Mouse (Mus musculus) kidney, adult 18-20 months (tissue): ENCODE results near the gene Alpl.

Source experiments
- DNase-seq: peaks from one replicate; pipeline ENCODE4 v3.0.0; 2021

Alpl gene

DNA sequence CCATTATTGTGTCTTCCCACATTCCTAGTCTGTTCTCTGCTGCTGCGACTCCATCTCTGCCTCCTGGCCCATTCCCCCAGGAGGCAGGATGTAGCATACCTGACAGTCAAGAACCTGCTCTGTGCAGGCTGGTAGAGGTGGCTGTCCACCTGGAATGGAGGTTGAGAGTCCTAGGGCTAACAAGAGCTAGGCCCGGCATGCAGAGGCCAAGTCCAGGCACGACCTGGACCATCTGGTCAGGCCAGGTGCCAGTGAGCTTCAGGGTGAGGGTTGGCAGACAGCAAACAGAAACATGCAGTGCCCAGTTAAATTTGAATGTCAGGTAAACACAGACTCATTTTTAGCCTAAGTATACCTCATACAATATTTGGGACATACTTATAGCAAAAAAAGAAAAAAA is 63.2 kb downstream of the Alpl start:
- DNase-seq = no peak

DNA sequence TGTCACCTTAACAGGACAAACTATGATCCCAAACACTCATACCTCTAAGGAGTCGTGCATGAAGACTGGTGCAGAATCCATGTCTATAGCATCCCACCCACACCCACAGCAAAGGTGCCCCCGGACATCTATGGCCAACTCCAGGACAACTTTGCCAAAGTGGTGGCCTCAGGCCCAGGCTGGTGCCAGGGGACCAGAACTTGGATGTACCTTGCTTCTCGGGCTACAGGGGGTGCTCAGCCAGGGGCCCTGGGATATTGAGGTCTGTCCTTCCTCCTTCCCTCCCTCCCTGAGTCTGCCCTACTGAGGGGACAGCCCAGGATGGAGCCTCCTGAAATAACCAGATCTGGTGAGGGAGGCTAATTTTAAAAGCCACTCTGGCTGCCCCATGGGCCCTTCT is 63.8 kb downstream of the Alpl start:
- DNase-seq = no peak

DNA sequence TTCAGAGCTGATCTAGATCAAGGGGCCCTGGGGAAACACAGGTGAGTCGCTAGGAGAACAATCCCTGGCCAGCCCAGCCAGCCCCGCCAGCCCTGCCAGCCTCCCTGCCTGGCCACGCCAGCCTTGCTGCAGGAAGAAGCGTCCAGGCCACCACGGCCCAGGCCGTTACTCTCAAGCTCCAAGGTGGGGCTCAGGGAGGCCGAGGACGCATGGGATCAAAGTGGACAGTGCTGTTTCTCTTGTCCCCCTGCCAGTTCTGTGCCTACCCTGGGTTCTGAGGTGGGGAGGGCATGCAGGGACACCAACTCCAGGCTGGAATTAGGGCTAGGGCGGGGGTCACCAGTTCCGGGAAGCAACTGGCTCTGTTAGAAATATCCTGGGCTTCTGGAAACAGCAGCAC is 64.3 kb downstream of the Alpl start:
- DNase-seq = no peak

DNA sequence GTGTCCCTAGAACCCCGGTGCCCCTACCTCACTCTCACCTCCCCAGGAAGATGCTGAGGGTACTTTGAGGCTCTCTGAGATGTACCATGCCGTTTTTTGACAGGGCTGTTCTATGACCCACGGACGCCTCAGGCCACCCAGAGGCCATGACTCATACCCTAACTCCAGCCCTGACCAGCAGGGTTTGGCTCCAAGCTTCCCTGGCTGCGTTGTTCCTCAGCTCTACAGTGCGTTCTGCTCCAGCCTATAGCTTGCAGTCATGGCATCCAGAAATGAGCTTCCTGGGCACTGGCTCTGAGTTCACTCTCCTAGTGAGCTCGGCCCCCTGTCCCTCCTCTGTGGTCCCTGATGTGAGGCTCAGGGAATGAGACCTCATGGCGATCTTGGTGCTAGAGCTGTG is 65.4 kb downstream of the Alpl start:
- DNase-seq = no peak

DNA sequence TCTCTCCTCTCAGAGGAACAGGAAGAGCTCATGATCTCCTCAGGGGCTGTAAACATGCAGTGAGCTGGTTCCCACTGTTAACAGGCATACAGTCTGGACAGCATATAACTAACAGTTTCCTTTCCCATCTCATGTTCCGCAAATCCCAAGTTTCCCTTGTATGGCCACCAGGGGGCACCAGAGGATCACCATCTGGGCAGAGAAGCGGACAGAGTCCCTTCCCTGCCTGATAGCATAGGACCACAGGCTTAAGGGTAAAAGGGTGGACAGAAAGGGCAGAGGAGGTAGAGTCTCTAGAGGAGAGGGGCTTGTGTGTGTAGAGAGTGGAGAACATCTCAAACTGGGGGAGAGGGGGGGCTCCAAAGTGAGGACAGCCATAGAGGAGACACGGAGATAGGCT is 66.0 kb downstream of the Alpl start:
- peak; percentile 89 for DNase-seq

DNA sequence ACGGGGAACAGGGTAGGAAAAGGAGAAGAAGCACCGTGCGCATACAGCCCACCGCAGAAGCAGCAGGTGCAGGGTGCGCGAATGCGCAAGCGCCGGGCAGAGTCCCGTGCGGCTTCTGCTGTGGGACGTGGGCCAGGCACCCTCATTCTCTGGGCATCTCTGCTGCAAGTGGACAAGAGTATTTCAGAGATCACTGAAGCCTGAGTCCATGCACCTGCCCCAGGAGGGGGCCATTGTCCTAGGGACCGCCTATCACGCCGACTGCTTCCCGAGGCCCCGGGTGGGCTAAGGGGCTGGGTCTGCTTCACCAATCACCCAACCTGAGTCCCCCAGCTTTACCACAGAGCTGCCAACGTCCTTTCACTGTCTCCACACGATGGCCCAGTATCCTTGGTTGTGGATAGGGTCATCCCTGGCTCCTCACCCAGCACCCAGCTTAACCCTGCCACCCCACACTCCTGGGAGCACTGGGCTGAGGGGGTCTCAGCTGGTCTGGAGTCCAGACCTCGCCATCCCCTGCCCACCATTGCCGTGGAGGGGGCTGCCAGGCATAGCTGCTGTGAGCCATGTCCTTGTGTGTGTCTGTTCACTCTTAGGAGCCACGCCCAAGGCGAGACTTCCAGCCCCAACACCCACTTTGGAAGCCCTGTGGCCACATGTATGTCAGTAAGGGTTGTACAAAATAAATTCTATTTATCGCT is 66.9 kb downstream of the Alpl start:
- DNase-seq = no peak

DNA sequence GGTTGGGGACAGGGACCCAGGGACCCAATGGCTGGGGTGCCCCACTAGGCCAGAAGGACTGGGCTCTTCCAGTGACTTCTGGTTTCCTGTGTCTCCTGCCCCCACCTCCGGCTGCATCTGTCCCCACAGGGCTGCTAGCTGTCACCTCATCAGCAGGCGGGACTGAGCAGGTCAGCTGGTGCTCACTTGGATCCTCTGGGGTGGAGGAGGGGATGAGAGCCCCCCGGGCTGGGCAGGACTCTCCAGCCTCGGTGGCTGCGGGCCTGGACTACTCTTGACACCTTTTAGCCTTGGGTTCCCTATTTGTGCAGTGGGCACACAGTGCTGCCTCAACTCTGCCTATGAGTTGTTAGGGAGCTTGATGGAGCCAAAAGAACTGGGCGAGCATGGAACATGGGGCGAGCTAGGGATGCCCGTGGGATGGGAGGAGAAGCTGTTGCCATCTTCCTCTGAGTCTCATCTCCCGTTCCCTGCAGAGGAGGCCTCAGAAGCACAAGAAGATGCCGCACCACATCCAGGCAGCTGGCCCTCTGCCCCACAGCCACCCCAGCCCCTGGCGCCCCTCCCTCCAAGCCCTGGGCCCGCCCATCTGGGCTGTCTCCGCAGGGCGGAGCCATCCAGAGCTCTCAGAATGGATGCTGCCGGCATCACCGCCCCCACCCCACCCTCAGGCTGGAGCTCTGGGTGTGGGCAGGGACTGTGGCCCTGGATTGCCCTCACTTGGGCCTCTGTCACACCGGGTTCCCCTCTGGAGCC is 67.6 kb downstream of the Alpl start:
- DNase-seq = no peak

DNA sequence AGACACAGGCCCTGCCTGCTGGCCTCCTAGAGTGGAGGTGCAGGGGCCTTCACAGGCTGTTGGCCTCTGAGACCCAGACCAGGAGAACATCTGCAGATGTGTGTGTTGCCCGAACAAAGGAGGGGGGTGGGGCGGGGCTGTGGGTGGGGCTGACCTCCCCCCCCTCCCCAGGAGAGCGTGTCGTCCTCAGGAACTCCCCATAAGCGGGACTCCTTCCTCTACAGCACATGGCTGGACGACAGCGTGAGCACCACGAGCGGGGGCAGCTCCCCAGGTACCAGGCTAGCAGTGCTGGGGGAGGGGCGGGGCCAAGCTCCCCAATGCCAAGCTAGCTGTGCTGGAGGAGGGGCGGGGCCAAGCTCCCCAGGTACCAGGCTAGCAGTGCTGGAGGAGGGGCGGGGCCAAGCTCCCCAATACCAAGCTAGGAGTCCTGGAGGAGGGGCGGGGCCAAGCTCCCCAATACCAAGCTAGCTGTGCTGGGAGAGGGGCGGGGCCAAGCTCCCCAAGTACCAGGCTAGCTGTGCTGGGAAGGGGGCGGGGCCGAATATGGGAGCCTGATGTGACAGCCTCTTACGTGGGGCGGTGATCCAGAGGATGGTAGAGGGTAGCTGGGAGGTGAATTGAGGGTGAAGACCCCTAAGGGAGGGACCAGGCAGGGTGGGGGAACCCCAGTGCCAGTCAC is 68.5 kb downstream of the Alpl start:
- peak; percentile 50 for DNase-seq

DNA sequence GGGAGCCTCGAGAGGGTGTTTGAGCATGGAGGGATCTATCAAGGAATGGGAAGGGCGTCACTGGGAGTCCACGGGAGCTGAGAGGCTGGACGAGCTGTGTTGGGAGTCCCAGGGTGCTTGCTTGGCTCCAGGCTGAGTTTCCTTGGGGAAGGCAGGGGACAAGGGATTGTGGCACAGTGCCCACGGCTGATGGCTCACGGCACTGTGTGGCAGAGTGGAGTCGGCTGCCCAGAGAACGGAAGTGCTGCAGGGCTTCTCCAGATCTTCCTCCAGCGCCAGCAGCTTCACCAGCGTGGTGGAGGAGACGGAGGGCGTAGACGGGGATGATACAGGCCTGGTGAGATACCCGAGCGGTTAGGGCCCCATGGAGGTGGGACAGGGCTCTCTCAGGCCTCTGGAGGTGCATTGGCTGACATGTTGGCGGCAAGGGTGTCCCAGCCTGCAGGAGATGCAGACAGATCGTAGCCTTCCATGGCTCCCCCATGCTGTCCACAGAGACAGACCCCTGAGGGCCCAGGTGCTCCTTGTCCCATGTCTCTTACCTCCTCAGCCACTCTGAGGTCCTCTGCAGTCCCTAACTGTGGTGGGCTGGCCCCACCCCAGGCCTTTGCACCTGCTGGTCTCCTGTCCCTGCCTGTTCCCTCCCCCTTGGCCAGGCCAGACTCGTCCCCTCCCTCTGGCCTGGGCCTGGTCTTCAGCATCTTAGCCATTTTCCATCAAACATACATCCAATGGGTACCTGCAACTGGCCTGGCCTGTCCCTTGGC is 69.3 kb downstream of the Alpl start:
- no peak for DNase-seq

DNA sequence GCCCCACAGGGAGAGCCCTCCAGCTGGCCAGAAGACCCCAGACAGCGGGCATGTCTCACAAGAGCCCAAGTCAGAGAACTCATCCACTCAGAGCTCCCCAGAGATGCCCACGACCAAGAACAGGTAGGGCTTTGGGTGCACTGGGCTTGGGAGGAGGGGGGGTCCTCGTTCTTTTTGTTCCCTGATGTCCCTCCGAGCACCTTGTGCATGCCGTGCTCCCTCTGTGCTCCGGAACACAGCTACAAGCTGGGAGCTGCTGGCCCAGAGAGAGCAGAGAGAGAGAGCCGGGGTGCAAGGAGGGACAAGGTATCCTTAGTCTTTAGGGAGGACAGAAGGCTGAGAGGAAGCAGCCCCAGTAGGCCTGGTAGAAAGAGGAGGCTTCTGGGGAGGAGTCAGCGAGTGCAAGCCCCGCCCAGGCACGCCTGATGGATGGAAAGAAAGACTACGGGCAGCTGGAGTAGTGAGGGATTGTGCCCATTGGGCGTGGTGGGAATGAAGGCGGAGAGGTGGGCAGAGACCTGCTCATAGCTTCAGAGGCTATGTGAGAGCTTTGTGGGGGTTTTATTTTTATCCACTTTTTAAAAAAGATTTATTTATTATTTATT is 70.5 kb downstream of the Alpl start:
- DNase-seq = no peak

DNA sequence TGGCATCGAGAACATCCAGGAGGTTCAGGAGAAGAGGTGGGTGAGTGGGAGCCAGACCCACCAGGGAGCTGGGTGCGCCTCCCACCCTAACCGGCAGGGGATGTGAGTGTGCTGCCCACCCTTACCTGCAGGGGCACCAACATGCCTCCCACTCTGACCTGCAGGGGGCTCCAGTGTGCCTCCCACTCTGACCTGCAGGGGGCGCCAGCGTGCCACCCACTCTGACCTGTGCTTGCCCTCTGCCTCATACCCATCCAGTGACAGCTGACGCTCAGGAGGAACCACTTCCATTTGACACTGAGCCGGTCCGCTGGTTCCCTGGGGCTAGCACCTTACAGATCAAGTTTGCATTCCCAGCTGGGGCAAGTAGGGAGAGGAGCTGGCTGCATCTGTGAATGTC is 71.4 kb downstream of the Alpl start:
- DNase-seq = peak; percentile 77

DNA sequence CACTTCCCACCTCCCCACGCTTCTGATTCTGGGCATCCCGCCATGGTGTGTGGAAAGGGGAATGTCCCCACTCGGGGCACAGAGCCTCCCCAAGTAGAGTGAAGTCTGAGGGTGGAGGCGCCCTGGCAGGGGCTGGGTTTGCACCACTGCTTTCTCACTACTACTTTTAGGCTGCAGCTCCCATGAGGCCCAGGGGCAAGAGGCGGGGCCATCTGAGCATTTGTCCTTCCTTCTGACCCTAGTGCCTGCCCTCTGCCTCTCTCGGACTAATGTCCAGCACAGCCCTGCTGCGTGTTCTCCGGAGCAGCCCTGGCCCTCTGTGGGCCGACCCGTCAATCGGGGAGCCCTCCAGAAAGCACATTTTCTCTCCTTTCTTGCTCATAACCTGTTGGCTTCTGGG is 72.0 kb downstream of the Alpl start:
- DNase-seq = peak; percentile 80

DNA sequence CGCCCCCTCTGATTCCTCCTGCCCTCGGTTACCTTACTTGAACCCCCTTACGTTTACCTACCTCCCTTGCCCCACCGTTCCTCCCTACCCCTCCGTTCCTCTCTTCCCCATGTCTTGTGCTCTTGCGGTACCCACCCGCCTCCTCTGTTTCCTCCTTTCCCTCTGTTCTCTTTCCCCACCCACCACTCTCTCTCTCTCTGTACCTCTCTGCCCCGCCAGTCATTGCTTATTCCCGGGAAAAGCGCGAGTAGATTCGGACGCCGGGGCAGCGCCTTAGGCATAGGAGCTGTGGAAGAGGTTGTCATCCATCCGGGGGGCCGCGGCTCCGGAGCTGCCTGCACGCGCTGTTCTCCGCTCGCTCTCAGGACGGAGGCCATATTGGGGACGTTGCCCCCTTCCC is 72.7 kb downstream of the Alpl start:
- no peak for DNase-seq

DNA sequence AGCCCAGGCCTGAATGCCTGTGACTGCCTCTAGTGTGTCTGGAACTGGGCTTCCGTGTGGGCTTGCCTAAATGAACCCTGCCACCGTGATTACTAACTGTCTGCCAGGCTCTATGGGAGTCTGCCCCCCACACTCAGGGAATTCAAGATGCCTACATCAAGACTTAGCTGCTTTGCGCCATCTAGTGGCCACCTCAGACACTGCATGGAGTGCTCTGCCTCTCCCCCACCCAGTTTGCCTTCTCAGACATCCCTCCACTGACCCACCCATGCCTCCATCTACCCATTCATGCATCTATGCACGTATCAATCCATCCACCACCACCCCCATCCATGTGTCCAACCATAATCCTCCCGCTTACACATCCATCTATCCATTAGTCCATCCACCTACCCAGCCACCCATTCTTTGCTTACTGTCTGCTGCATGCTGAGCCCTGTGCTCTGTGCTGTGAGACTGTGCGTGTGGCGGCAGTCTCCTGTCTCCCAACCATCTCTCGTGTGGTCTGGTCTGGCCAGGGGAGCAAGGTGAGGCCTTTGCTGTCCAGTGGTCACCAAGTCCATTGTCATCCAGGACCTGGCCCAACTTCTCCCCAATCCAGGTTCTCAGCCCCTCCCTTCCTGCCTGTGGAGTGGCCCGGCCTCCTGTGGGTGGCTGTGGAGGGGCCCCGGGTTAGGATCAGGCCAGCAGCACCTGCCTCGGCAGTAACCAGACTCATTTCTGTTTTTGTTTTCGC is 73.3 kb downstream of the Alpl start:
- peak; percentile 81 for DNase-seq

DNA sequence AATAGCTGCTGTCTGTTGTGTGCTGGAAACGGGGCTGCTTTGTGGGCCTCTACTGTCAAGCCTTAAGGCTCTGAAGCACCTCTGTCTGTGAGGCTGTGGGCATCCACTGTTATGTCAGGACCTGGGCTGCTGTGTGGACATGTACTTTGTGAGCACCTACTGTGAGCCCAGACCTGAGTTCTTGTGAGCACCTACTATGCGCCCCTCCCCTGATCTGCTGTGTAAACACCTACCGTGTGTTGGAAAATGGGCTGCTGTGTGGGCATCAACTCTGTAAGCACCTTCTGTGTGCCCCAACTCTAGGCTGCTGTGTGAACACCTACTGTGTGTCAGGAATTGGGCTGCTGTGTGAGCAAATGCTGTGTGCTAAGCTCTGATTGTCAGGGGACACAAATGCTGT is 74.0 kb downstream of the Alpl start:
- DNase-seq = no peak

DNA sequence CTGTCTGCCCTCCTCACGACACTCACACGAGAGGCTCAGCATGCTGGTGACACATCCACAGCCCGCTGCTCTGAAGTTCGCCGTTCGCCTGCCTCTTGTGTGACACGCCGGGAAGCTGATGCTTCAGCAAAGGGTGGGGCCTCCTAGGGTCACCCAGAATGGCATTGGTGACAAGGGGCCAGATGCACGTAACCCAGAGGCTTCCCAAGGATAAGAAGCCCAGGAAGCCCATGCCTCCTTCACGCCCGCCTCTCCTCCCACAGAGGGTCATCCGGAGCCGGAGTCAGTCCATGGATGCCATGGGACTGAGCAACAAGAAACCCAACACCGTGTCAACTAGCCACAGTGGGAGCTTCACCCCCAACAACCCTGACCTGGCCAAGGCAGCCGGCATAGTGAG is 74.6 kb downstream of the Alpl start:
- no peak for DNase-seq

DNA sequence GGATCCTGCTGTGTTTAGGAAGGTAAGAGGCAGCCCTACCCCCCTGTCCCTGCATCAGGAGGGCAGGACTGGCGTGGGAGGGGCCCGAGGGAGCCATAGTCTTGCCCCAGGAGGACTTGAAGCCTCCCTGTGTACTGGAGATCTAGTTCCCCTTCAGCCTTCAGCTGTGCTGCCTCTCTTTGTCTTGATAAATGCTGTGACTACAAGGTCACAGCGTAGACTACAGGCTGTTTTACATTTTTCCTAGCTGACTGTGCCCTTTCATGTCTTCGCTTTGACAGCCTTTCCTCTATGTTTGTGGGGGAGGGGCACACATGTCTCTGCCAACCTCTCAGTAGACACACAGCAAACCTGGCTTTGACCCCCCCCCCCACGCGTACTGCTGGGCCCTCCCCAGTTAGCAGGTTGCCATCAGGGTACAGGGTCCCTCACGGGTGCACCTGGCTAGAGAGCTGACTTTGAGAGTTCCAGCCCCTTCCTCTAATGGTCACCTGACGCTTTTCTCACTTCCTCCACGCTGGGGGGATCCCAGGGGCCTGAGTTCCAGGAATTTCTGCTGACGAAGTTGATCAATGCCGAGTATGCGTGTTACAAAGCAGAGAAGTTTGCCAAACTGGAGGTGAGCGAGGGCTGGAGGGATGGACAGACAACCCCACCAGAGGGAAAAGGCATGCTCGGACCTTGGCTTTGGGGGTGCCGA is 76.7 kb downstream of the Alpl start:
- DNase-seq = no peak

DNA sequence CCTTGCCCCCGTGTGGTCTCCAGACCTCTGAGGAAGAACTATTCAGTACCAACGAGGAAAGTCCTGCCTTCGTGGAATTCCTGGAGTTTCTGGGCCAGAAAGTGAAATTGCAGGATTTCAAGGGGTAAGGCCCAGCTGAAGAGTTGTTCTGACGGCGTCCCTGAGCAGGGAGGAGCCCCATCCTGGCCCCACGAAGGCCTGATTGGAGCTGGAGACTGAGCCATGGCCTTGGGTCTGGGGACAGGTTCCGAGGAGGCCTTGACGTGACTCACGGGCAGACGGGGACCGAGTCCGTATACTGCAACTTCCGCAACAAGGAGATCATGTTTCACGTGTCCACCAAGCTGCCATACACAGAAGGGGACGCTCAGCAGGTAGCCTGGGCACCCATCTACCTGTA is 78.5 kb downstream of the Alpl start:
- DNase-seq = no peak

DNA sequence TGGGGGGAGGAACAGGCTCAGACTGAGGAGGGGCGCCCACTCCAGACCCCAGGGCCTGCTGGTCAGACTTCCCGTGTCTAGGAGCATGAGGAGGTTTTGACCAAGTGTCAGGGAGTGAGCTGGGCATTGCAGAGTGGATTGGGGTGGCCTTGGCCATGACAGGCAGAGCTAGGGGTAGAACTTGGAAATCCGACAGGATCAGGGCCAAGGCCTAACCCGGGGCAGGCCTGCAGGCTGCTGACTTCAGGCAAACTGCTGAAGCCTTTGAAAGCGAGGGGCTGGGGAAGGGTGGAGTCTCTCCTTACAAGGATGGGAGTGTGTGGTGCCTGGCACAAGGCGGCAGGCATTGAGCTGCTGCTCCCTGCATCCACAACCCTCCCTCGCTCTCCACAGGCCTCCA is 79.2 kb downstream of the Alpl start:
- DNase-seq = no peak

DNA sequence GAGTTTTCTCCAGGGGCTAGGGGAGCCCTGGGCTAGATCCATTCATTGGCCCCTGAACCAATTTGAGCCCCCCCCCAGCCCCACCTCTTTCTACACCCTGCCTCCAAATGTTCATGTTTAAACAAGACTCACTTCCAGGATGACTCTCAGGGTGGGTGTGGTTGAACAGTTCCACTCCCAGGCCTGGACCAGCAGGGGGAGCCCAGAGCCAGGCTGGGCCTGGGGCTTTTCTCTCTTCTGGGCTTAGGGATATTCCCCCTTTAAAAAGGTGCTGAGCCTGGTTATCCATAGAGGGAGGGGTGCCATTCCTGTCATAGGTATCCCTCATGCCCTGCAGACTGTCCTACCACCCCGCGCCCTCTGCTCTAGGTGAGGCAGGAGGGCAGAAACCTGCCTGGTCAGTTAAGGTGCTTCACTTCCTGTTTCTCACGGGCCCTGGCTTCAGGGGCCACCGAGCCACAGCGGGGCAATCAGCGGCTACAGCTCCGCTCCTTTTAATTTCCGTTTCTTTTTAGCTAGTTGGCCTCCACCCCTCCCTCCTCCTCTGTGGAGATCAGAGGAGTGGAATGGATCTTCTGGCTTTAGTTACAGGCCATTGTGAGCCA is 82.1 kb downstream of the Alpl start:
- DNase-seq = no peak

DNA sequence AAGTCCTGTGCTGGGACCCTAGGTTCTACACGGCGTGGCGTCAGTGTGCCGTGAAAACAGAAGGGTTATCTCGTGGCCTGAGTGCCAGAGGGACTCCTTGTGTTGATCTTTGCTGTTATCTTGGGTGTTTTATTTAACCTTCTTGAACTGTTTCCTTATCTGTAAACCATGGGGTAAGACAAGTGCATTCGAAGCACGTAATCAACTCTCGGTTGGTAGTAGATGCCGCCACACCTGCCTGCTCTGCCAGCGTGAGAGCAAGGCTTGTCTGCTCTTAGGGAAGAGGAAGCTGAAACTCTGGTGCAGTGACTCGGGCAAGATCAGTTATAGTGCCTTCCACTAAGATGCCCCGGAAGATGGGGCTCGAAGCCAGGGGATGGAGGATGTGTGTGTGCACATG is 83.2 kb downstream of the Alpl start:
- DNase-seq = no peak
